Mouse (Mus musculus) urinary bladder, postnatal 4 days (tissue): ENCODE measurements around the gene Catsperd.
A peak's percentile ranks its signal among the peaks of the same experiment; 100 is the strongest.
"Not testable (repeated sequence)": the region's sequence is repeated elsewhere in the genome, so short reads cannot be mapped to it uniquely, and the experiment has no call there.

Experiments used
- DNase-seq, 2 experiments: peaks; one replicate each; pipeline ENCODE4 v3.0.0; 2021 to 2022; ENCODE audit warnings: low spot score in 2 of 2

The Catsperd gene

DNA sequence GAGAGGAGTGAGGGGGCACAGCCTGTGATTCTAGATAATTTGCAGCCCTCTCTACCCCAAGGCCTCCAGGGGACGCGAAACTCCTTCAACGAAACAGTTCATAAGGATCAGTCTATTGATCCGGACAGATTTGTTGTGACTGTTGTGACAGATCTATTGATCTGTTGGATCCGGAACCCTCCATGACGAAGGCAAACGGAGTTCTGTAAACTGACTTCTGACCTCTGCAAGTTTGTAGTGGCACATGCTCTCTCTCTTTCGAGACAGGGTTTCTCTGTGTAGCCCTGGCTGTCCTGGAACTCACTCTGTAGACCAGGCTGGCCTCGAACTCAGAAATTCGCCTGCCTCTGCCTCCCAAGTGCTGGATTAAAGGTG, 15.4 kb upstream of the Catsperd start:
- DNase-seq, result not testable (repeated sequence)

DNA sequence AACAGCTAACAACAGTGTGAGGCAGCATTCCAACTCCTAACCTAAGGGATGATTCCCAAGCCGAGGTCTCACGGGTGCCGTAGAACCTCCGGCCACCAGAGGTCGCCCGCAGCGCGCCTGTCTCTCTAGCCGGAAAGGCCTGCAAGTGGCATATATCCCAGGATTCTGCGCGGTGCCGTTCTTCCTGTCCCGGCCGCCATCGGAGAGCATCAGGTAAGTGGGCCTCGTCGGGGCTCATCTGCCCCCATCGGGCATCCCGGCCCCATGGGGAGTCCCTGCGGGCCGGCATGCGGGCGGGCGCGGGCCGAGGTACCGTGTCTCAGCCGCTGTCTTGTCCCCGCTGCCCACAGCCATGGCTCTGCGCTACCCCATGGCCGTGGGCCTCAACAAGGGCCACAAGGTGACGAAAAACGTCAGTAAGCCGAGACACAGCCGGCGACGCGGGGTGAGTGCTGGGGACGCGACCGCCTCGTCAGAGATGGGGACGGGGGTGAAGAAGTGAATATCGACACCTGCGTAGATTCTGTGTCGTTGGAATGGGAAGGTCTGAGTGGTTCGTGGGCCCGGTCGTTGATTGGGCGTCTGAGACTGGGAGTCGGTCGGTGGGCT, 14.6 kb upstream of the Catsperd start, which contains the start of gene Rpl36:
TSS of gene Rpl36 (plus strand) at position 181 of the 609 bp plus-strand sequence.
- DNase-seq, result peak; percentile 93 to 97

DNA sequence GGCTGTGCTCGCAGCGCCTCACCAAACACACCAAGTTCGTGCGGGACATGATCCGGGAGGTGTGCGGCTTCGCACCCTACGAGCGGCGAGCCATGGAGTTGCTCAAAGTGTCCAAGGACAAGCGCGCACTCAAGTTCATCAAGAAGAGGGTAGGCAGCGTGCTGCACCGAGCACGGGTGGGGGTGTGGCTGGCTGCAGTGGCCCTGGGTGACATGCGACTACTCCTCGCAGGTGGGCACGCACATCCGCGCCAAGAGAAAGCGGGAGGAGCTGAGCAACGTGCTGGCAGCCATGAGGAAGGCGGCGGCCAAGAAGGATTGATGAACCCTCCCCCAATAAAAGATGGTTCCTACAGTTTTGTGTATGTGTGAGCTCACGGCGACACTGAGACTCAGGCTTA, 14.1 kb upstream of the Catsperd start:
- DNase-seq, result peak in 1 of 2 experiments; percentile 42

DNA sequence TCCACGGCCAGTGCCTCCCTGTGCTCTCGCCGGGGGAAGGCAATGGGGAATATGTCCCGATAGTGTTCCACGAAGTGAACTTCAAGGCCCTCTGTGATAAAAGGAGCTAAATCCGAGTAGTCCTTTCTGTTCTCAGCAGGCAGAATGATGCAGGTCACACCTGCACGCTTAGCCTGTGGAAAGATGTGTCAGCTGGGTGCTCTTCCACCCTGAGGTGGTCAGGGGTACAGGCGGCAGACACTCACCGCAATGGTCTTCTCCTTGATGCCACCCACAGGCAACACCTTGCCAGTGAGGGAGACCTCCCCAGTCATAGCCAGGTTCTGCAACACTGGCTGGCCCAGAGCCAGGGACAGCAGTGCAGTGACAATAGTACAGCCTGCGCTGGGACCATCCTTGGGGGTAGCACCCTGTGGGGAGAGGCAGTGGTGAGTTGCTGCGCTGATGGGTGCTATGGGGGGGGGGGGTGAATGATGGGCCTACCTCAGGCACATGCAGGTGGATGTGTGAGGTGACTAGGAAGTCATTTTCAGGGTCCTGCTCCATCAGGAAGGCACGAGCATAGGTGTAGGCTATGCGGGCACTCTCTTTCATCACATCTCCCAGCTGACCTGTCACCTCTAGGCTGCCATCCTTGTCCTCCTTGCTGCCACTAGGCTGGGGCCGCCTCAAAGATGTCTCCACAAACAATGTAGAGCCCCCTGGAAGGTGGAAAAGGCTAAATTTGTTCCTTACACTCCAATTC, 13.4 kb upstream of the Catsperd start:
- no peak for DNase-seq

DNA sequence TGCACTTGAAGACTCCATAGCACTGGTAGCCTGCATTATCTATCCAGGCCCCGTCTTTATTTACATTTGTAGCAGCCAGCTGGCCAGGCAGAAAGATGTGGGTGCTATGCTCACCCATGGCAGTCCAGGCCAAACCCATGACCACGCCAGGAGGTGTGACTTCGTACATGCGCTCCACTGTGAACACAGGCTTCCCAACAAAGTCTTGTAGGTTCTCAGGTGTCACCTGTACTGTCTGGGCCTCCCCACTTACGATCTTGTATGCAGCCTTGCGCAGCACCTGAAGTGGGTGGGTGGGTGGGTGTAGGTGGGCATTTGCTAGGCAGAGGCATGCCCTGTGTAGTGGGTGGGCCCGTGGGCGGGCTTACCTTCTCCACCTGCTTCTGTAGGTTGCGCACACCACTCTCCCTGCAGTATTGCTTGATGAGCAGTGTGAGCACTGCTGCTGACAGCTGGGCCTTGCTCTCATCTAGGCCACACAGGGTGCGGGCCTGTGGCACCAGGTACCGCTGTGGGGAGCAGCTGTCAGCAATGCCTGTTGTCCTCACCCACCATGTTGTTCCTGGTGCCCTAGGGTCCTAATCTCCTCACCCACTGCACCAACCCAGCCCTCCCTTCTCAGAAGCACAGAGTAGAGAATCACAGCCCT, 12.7 kb upstream of the Catsperd start:
- no peak for DNase-seq

DNA sequence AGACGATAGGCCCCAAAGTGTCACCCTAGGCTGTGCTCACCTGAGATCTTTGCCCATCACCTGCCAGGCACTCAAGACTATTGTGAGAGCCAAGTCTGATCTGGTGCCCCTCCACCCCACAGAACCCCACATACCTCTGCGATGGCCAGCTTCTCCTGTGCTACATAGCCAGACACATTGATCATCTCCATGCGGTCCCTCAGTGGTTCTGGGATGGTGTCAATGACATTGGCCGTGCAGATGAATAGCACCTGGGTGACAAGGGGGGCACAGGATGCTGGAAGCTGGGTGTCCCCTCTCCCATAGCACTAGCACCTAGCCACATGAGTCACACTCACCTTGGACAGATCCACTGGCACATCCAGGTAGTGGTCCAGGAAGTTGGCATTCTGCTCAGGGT, 12.2 kb upstream of the Catsperd start:
- DNase-seq, result no peak

DNA sequence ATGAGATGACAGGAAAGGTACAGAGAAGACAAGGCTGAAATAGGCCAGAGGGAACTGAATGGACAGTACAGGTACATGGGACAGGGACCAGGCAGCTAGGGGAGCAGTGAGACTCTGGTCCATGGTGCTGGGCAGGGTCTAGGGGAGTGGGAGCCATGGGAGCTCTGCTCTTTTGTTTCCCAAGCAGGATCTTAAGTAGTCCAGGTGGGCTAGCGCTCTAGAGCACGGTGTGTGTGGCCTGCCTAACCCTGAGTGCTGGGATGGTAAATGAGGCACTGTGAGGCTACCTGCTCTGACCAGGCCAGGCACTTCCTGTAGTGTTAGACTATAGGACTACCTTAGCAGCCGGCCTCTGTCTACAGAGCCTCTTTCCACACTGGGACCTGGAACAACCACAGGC, 11.2 kb upstream of the Catsperd start:
- DNase-seq, result no peak

DNA sequence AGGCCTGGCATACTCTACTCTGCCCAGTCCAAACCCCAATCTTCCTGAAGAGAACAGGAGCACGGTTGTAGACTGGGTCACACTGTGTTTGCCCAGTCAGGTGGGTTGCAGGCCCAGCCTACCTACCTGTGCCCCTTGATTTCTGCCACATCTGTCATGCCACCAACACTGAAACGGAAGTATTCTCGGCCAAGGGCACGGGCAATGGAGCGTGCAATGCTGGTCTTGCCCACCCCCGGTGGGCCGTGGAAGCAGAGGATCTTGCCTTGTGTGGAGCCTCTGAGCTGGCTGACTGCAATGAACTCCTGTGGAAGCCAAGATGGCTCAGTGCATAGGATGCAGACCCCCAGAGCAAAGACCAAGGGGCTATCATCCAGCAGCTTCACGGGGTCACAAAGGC, 10.3 kb upstream of the Catsperd start:
- no peak for DNase-seq

DNA sequence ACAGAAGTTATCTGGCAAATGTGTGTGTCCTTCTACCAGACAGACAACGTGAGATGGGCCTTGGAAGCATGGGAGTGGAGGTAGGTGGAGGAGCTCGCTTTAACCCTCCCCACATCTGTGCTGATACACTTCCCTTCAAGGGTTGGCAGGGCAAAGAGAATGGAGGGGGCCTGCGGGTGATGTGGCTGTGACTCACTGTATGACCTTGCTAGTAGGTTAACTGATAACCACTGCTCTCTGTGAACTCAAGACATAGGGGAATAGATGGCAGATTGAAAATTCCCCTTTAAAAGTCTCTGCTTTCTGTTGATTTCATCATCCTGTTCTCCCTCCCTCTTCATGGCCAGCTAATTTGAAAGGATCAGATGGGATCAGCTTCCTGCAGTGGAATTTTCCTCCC, 2.4 kb upstream of the Catsperd start:
- no peak for DNase-seq

DNA sequence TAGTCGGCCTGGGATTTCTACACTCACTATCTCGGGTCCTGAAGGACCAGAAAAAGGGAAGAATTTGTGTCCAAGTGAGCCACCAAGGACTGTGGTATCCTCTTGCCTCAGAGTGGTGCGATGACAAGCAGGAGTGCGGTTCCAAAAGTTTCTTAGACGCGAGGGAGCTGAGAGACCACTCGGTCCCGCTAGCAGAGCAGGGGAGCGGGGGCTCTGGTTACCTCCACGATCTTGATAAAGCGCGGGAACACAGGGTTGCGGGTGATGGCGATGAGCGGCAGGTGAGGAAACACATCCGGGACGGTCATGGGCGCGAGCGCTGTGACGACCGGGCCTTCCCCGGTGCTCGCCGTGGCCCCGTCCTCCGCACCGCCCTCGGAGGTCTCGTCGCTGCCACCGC, 1.7 kb upstream of the Catsperd start:
- DNase-seq, result no peak

DNA sequence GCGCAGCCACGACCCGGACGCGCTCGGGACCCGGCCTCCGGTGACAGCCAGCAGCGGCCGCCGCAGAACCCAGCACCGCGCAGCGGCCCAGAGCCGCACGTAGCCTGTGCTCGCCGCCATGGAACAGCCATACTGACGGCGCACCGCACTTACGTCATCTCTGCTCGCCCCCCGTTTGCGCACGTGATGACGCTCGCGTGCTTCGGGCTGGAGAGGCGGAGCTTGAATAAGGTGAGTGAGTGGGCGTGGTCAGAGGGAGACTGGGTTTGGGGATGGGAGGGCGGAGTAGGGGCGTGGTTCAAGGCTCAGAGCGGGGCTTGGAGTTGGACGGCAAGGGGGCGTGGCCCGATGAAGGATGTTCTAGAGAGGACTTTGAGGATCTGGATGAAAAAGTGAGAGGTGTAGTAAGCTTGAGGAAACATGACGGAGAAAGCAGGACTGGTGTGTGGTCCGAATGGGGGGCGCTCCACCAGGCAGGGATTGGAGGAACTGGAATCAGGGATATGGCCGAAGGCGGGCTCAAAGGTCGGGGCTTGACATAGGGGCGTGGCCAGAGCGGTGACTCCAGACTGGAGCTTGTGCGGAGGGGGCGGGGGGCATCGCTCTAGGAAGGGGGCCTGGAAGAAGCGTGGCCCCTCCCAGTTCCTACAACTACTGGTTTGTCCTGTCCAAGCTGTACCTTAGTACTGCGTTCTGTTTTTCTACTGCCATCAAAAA, 1.0 kb upstream of the Catsperd start, which contains the start of gene Lonp1:
TSS of gene Lonp1 (minus strand) at position 134 of the 717 bp plus-strand sequence.
- DNase-seq, result peak; percentile 91 to 97

DNA sequence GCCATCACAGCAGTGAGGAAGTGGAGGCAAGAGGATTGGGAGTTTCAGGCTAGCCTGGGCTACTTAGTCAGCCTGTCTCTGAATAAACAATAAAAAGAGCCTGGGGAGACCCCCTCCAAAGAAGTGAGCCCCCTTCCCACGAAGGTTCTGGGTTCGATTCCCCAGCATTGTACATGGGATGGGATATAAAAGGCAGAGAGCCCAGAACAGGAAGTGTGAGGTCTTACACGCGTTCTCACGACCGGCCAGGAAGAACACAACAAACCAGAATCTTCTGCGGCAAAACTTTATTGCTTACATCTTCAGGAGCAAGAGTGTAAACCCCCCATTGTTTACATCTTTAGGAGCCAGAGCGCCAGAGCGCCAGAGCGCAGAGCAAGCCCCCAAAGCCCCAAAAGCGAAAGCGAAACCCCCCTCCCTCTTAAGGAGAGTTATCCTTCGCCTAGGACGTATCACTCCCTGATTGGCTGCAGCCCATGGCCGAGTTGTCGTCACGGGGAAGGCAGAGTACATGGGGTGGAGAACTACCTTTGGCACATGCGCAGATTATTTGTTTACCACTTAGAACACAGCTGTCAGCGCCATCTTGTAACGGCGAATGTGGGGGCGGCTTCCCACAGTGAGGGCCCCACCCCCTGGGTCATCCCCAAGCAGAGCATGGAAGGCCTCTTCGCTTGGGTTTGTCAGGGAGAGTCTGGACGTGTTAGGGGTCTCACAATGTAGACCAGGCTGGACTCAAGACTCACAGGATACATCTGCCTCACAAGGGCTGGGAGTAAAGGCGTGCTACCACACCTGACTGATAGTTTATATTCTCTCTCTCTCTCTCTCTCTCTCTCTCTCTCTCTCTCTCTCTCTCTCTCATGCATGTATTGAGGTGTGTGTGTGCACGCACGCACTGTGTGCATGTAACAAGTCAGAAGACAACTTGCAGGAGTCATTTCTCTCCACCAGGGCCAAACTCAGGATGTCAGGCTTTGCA, 2.1 kb downstream of the Catsperd start:
- DNase-seq, result not testable (repeated sequence)

DNA sequence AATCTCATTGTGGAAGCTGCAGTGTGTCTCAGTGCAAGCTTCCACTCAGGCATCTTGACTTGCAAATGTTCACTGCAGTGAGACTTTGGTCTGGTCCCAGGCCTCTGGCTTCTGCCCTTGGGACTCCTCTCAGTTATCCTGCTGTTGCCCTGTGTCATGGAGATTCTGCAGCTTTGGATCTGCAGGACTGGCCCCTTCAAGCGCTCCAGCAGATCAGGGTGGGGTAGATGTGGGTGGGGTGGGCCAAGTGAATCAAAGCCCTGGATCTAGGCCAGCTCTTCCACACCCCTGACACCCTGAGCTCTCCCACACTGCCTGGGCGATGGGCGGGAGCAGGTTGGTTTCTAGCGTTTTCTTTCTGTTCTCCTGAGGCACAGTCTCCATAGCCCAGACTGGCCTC, 3.9 kb downstream of the Catsperd start:
- no peak for DNase-seq

DNA sequence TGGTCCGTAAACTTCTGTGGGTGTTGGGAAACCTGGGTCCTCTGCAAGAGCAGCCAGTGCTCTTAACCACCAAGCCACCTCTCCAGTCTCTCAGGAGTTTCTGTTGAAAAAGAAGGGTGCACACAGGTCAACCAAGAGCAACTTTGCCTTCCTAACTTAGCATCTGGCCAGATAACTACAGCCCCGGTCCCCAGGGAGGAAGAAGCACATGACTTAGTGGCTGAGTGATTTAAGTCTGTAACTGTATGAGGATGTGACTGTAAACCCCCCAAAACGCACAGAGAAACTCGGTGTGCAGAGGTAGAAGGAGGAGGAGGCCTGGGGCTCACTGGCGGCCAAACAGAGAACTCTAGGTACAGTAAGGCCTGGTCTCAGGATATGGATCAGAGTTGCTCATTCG, 6.1 kb downstream of the Catsperd start:
- DNase-seq, result no peak

DNA sequence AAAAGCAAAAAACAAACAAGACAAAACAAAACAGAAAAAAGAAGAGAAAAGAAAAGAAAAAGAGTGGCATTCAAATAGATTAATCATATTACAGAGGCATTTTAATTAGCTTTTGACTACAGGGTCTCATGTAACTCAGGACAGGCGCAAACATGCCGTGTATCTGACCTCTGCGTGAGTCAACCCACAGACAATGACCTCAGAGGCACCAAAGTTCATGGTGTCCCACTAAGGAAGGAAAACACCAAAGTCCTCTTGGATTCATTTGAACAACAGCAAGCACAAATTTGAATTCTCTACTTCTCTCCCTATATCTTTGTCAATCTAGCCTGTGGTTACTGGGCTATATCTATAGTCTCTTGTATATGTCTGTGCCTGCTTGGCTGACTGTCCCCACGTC, 15.3 kb downstream of the Catsperd start:
- no peak for DNase-seq

DNA sequence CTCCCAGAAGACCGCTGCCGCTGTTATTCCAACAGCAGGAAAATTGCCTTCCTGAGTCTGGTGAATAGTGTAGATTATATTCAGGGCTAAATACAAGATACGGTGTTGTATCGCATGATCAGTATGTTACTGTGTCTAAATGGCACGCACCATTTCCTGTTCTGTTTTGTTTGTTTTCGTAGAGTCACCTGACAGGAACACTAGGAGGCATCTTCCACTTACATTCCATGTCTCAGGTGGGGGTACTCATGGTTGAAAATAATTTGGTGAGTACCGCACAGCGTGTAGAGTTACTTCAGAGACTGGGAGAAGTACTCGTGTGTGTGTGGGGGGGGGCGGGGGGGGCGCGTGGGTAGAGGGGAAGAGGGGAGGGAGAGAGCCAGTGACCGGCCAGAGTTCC, 19.6 kb downstream of the Catsperd start:
- no peak for DNase-seq

DNA sequence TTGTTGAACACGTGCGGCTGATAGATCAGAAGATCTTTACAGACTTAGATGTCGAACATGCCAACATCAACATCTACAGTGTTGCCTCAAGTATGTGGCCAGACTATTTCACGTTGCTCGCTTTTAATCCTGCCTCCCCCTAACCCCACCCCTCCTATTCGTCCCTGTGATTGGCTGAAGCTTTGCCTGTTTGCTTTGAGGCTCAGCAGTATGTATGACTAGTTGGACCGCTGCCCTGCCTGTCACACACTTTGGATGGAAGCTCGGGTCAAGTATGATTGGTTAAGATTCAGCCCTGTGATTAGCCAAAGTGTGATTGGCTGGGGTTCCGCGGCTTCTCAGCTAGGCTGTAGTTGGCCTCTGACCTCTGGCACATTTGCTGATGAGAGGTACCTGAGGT, 23.9 kb downstream of the Catsperd start:
- no peak for DNase-seq

DNA sequence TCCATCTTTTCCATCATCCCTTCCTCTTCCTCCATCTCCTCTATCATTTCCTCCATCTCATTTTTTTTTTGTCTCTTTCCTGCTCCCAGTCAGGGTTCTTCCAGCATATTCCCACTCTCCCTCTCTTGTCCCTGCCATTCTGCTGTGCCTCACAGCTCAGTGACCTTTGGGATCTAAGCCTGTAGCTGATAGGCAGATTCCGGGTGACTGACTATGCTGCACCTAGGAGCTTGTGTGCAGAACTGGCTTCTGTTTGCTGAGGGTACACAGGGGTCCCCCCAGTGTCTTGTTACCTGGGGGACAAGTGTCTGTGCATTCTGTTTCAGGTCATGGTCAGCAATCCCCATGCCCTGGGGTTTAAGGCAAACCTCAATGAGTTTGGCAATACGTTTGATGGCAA, 26.8 kb downstream of the Catsperd start:
- DNase-seq, result no peak

DNA sequence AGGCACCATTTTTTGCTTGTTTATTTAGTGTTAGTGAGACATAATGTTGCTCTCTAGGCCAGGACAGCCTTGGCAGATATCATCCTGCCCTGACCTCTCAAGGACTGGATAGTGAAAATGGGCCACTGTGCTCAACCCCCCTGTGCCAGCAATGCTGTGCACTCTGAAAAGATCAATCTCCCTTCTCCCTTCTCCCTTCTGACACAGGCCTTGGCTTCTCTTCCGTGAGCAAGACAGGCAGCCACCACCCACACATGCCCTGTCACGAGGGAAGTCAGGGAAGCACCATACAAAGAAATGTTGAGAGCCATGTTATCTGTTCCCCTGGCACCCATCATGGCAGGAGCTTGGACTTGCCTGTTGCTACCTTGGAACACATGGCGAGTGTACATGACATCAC, 27.4 kb downstream of the Catsperd start:
- no peak for DNase-seq

DNA sequence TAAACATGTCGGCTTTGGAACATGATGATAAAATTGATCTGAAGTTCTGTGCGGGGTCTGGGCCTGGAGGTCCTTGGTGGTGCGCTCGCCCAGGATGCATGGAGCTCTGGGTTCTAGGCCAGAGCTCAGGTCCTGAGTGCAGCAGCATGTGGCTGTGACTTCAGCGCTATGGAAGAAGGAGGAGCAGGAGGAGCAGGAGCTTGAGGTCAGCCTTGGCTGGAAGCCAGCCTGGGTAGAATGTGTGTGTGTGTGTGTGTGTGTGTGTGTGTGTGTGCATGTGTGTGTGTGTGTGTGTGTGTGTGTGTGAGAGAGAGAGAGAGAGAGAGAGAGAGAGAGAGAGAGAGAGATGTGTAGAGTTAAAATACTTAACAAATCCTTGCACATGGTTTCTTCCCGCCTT, 28.2 kb downstream of the Catsperd start:
- no peak for DNase-seq

DNA sequence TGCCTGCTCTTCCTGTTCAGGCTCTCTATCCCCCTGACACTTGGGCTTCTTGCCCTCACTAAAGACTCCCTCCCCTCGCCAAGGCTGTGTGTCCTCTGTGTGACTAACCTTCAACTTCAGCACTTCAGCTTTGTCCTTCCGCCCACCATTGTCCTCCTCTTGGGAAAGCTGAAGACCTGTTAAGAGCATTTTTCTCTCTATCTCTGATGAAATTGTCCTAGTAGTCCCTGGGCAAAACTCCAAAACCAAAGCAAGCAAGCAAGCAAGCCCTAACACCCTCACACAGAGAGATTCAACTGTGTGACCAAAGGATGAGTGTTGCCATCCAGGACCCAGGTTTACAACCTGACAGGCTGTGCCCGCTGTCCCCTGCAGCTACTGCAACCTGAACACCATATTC, 35.7 kb downstream of the Catsperd start:
- DNase-seq, result no peak
